Mouse (Mus musculus) MEL (cell line): ENCODE results near the gene Klhdc8b. TPM values are rescaled to one million over a fixed set of nuclear protein-coding genes. Genes with fewer than 3 reads are reported as not detected.

Experiments
- DNase-seq: peaks from one replicate; pipeline ENCODE4 v3.0.0; 2011; ENCODE audit warnings: low read depth, low spot score
- H3K27ac ChIP-seq: 2 replicates; pipeline ENCODE4 v1.5.1; 2012; ENCODE audit warnings: low read depth, mild to moderate bottlenecking, control low read depth, low read length, moderate library complexity; ENCODE audit not compliant: control insufficient read depth
- H3K27me3 ChIP-seq, 2 experiments: fragments of 150-350 bp in 1 of 2; sonication (generic) in 1 of 2; 2 replicates each; pipeline ENCODE4 v1.6.1; 2012; ENCODE audit warnings: low read length in 2 of 2, mild to moderate bottlenecking in 2 of 2, improper control_type of control experiment in 1 of 2, moderate library complexity in 1 of 2; ENCODE audit not compliant: insufficient read depth in 2 of 2, control insufficient read depth in 1 of 2
- H3K36me3 ChIP-seq, 2 experiments: 2 replicates each; pipeline ENCODE4 v1.6.1; 2012 to 2014; ENCODE audit warnings: low read length in 2 of 2, improper control_type of control experiment in 1 of 2, inconsistent platforms in 1 of 2, mild to moderate bottlenecking in 1 of 2; ENCODE audit not compliant: insufficient read depth in 2 of 2, control insufficient read depth in 1 of 2
- H3K4me1 ChIP-seq, 2 experiments: fragments of 150-350 bp in 1 of 2; sonication (generic) in 1 of 2; 2 replicates each; pipeline ENCODE4 v1.6.1; 2012; ENCODE audit warnings: low read length in 2 of 2, improper control_type of control experiment in 1 of 2, mild to moderate bottlenecking in 1 of 2; ENCODE audit not compliant: insufficient read depth in 2 of 2, control insufficient read depth in 1 of 2
- H3K4me3 ChIP-seq, 2 experiments: fragments of 150-350 bp in 1 of 2; sonication (generic) in 1 of 2; 2 replicates each; pipeline ENCODE4 v1.5.1; 2012; ENCODE audit warnings: low read depth in 2 of 2, low read length in 2 of 2, mild to moderate bottlenecking in 2 of 2, moderate library complexity in 2 of 2, control low read depth in 1 of 2, improper control_type of control experiment in 1 of 2; ENCODE audit not compliant: control insufficient read depth in 1 of 2, insufficient read depth in 1 of 2
- H3K79me2 ChIP-seq: 2 replicates; pipeline ENCODE4 v1.6.1; 2012; ENCODE audit warnings: mild to moderate bottlenecking, low read length, moderate library complexity; ENCODE audit not compliant: control insufficient read depth, poor library complexity, insufficient read depth
- H3K9ac ChIP-seq: 2 replicates; pipeline ENCODE4 v1.6.1; 2012; ENCODE audit warnings: low read depth, mild to moderate bottlenecking, control low read depth, low read length, moderate library complexity; ENCODE audit not compliant: control insufficient read depth, poor library complexity, severe bottlenecking
- H3K9me3 ChIP-seq: fragments of 150-350 bp; sonication (generic); replicated peaks from 2 replicates; pipeline ENCODE4 v1.6.1; 2012; ENCODE audit warnings: mild to moderate bottlenecking, low read length, improper control_type of control experiment, moderate library complexity; ENCODE audit not compliant: insufficient read depth
- BHLHE40 ChIP-seq: IDR thresholded peaks from 2 replicates; pipeline ENCODE4 v1.6.1; 2012; ENCODE audit warnings: low read depth, mild to moderate bottlenecking, inconsistent platforms, low read length, improper control_type of control experiment, borderline replicate concordance
- CHD1 ChIP-seq: IDR thresholded peaks from 2 replicates; pipeline ENCODE4 v1.6.1; 2012; ENCODE audit warnings: low read depth, mild to moderate bottlenecking, inconsistent platforms, low read length, improper control_type of control experiment
- CTCF ChIP-seq, 3 experiments: IDR thresholded peaks in 2 of 3; conservative IDR thresholded peaks in 1 of 3; 2 replicates each; pipeline ENCODE4 v1.5.1; 2011 to 2012; ENCODE audit warnings: low read length in 3 of 3, low read depth in 2 of 3, mild to moderate bottlenecking in 2 of 3, improper control_type of control experiment in 1 of 3, inconsistent platforms in 1 of 3, mixed read lengths in 1 of 3, moderate library complexity in 1 of 3; ENCODE audit not compliant: control insufficient read depth in 1 of 3, insufficient read depth in 1 of 3, poor library complexity in 1 of 3, severe bottlenecking in 1 of 3
- E2F4 ChIP-seq: IDR thresholded peaks from 2 replicates; pipeline ENCODE4 v1.6.1; 2011; ENCODE audit warnings: low read depth, low read length, improper control_type of control experiment, borderline replicate concordance
- ELF1 ChIP-seq: IDR thresholded peaks from 2 replicates; pipeline ENCODE4 v1.6.1; 2014; ENCODE audit warnings: low read depth, mild to moderate bottlenecking, inconsistent platforms, low read length, improper control_type of control experiment, moderate library complexity
- EP300 ChIP-seq, 2 experiments: IDR thresholded peaks; 2 replicates each; pipeline ENCODE4 v1.6.1; 2011; ENCODE audit warnings: improper control_type of control experiment in 2 of 2, low read length in 2 of 2, low read depth in 1 of 2, mild to moderate bottlenecking in 1 of 2
- GABPA ChIP-seq: IDR thresholded peaks from 2 replicates; pipeline ENCODE4 v1.6.1; 2012; ENCODE audit warnings: low read depth, mild to moderate bottlenecking, inconsistent platforms, low read length, improper control_type of control experiment, moderate library complexity
- HCFC1 ChIP-seq: IDR thresholded peaks from 2 replicates; pipeline ENCODE4 v1.6.1; 2012; ENCODE audit warnings: low read depth, mild to moderate bottlenecking, inconsistent platforms, low read length, improper control_type of control experiment, moderate library complexity
- KAT2A ChIP-seq: conservative IDR thresholded peaks from 2 replicates; pipeline ENCODE4 v1.6.1; 2012; ENCODE audit warnings: low read depth, low read length, improper control_type of control experiment, inconsistent platforms
- MAX ChIP-seq: IDR thresholded peaks from 2 replicates; pipeline ENCODE4 v1.6.1; 2011; ENCODE audit warnings: low read length, improper control_type of control experiment
- MAZ ChIP-seq: IDR thresholded peaks from 2 replicates; pipeline ENCODE4 v1.6.1; 2012; ENCODE audit warnings: low read depth, mild to moderate bottlenecking, inconsistent platforms, low read length, improper control_type of control experiment
- MXI1 ChIP-seq: IDR thresholded peaks from 2 replicates; pipeline ENCODE4 v1.6.1; 2011; ENCODE audit warnings: mild to moderate bottlenecking, low read depth, low read length, improper control_type of control experiment
- NELFE ChIP-seq: IDR thresholded peaks from 2 replicates; pipeline ENCODE4 v1.6.1; 2011; ENCODE audit warnings: low read depth, low read length, improper control_type of control experiment
- NRF1 ChIP-seq: IDR thresholded peaks from 2 replicates; pipeline ENCODE4 v1.6.1; 2014; ENCODE audit warnings: low read depth, mild to moderate bottlenecking, inconsistent platforms, low read length, improper control_type of control experiment, moderate library complexity; ENCODE audit not compliant: poor library complexity, insufficient read depth, severe bottlenecking
- POLR2A ChIP-seq, 2 experiments: IDR thresholded peaks; 2 replicates each; pipeline ENCODE4 v1.6.1; 2011 to 2012; ENCODE audit warnings: low read length in 2 of 2, mild to moderate bottlenecking in 2 of 2, control low read depth in 1 of 2, improper control_type of control experiment in 1 of 2, low read depth in 1 of 2, moderate library complexity in 1 of 2; ENCODE audit not compliant: control insufficient read depth in 1 of 2, insufficient read depth in 1 of 2, poor library complexity in 1 of 2
- POLR2AphosphoS5 ChIP-seq: IDR thresholded peaks from 2 replicates; pipeline ENCODE4 v1.6.1; 2012; ENCODE audit warnings: low read depth, borderline replicate concordance, mild to moderate bottlenecking, inconsistent platforms, low read length, moderate library complexity, mixed read lengths
- RAD21 ChIP-seq: IDR thresholded peaks from 2 replicates; pipeline ENCODE4 v1.6.1; 2011; ENCODE audit warnings: mild to moderate bottlenecking, low read depth, low read length, improper control_type of control experiment
- RCOR1 ChIP-seq: IDR thresholded peaks from 2 replicates; pipeline ENCODE4 v1.6.1; 2012; ENCODE audit warnings: low read depth, mild to moderate bottlenecking, inconsistent platforms, low read length, improper control_type of control experiment
- SIN3A ChIP-seq: IDR thresholded peaks from 2 replicates; pipeline ENCODE4 v1.6.1; 2012; ENCODE audit warnings: low read length, improper control_type of control experiment, inconsistent platforms
- SMC3 ChIP-seq: IDR thresholded peaks from 2 replicates; pipeline ENCODE4 v1.6.1; 2011; ENCODE audit warnings: low read depth, low read length, improper control_type of control experiment
- TCF12 ChIP-seq: IDR thresholded peaks from 2 replicates; pipeline ENCODE4 v1.6.1; 2014; ENCODE audit warnings: low read depth, mild to moderate bottlenecking, inconsistent platforms, low read length, improper control_type of control experiment, moderate library complexity
- UBTF ChIP-seq: IDR thresholded peaks from 2 replicates; pipeline ENCODE4 v1.6.1; 2012; ENCODE audit warnings: low read depth, mild to moderate bottlenecking, inconsistent platforms, low read length, improper control_type of control experiment, moderate library complexity, borderline replicate concordance; ENCODE audit not compliant: insufficient read depth
- USF2 ChIP-seq, 2 experiments: IDR thresholded peaks; 2 replicates each; pipeline ENCODE4 v1.6.1; 2011 to 2012; ENCODE audit warnings: improper control_type of control experiment in 2 of 2, low read length in 2 of 2, borderline replicate concordance in 1 of 2, inconsistent platforms in 1 of 2, low read depth in 1 of 2, mild to moderate bottlenecking in 1 of 2; ENCODE audit not compliant: insufficient read depth in 1 of 2
- ZMIZ1 ChIP-seq: IDR thresholded peaks from 2 replicates; pipeline ENCODE4 v1.6.1; 2012; ENCODE audit warnings: low read depth, mild to moderate bottlenecking, inconsistent platforms, low read length, improper control_type of control experiment, moderate library complexity
- polyA plus RNA-seq, 2 experiments: library from polyadenylated mRNA; stranded (reverse) in 1 of 2; unstranded in 1 of 2; fragments of >175 nt in 1 of 2; fragments of >200 nt in 1 of 2; gene quantifications; 2 replicates each; pipeline versions ENCODE4 v1.2.1 to v1.2.4; 2012; ENCODE audit warnings: low replicate concordance in 2 of 2, low read depth in 1 of 2; ENCODE audit not compliant: insufficient read length in 2 of 2, insufficient read depth in 1 of 2, missing spikeins in 1 of 2
- total RNA-seq: library from RNA; depleted of rRNA; stranded (reverse); fragments of 300-350 nt; gene quantifications from 2 replicates; pipeline ENCODE4 v1.2.3, GENCODE M21; 2012

Klhdc8b gene
- total and polyA plus RNA-seq, 3 experiments, result 57.3 to 77.2 (median 71.9) TPM

DNA sequence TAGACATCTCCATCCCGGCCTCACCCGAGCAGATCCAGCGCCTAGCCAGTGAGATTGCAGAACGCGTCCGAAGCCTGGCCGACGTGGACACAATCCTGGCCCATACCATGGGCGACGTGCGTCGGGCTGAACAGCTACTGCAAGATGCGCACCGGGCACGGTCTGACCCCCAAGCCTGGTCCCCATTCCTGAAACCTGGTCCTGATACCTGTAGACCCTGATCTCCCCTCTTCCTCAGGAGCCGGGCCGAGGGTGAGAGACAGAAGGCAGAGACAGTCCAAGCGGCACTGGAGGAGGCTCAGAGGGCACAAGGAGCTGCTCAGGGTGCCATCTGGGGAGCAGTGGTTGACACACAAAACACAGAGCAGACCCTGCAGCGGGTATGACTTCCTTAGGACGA is 27.8 kb upstream of the Klhdc8b start:
- Histone ChIP-seq H3K27me3 (no peaks in the 10 kb centered on the region), H3K36me3 (peaks cover 5 to 14% of the 10 kb centered on the region in 2 experiments; a peak in 3 of 4 replicates), H3K9me3 (no peaks in the 10 kb centered on the region), H3K79me2 (peaks cover 23% of the 10 kb centered on the region), H3K4me3 (no peak overlapping the region), H3K4me1 (peaks cover 4 to 9% of the 10 kb centered on the region in 2 experiments), H3K27ac (no peak overlapping the region), H3K9ac (no peak overlapping the region)
- DNase-seq, result no peak
- no peak for TF ChIP-seq ZMIZ1
- TF ChIP-seq TCF12, result no peak
- TF ChIP-seq GABPA, result no peak
- no peak for TF ChIP-seq UBTF
- no peak for TF ChIP-seq RCOR1
- no peak for TF ChIP-seq RAD21
- TF ChIP-seq ELF1, result no peak
- no peak for TF ChIP-seq MXI1
- no peak for TF ChIP-seq POLR2AphosphoS5
- no peak for TF ChIP-seq BHLHE40
- TF ChIP-seq KAT2A, result no peak
- TF ChIP-seq HCFC1, result no peak
- no peak for TF ChIP-seq USF2 (IDR thresholded peaks at IDR 0.05; ENCODE audit: borderline replicate concordance in 1 of 2, insufficient read depth in 1 of 2, low read depth in 1 of 2, low read length in 2 of 2)
- TF ChIP-seq SMC3, result no peak
- no peak for TF ChIP-seq MAX
- TF ChIP-seq POLR2A (IDR thresholded peaks at IDR 0.05; ENCODE audit: control insufficient read depth in 1 of 2, insufficient read depth in 1 of 2, low read depth in 1 of 2, low read length in 2 of 2, poor library complexity in 1 of 2), result no peak
- TF ChIP-seq E2F4, result no peak
- TF ChIP-seq NRF1, result no peak
- TF ChIP-seq NELFE, result no peak

DNA sequence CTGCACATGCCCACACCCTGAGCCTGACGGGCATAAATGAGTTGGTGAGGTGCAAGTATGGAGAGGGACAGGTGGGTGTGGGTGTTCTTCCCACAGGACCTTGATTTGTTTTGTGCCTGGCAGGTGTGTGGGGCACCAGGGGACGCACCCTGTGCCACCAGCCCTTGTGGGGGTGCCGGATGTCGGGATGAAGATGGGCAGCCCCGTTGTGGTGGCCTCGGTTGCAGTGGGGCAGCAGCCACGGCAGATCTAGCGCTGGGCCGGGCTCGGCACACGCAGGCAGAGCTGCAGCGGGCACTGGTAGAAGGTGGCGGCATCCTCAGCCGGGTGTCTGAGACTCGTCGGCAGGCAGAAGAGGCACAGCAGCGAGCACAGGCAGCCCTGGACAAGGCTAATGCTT is 27.0 kb upstream of the Klhdc8b start:
- no peaks in the 10 kb centered on the region for H3K27me3 ChIP-seq
- no peak overlapping the region for H3K9ac ChIP-seq
- DNase-seq, result no peak
- TF ChIP-seq MAZ, result no peak
- TF ChIP-seq SIN3A, result no peak
- TF ChIP-seq CHD1, result no peak
- no peak for TF ChIP-seq ZMIZ1
- no peak for TF ChIP-seq POLR2AphosphoS5
- no peak for TF ChIP-seq GABPA
- TF ChIP-seq KAT2A, result no peak
- no peak for TF ChIP-seq RCOR1
- no peak for TF ChIP-seq E2F4
- no peak for TF ChIP-seq EP300 (IDR thresholded peaks at IDR 0.05; ENCODE audit: low read depth in 1 of 2, low read length in 2 of 2)
- no peak for TF ChIP-seq MXI1
- no peak for TF ChIP-seq CTCF (IDR thresholded peaks at IDR 0.05 in 2 of 3, conservative IDR thresholded peaks at IDR 0.05 in 1 of 3; ENCODE audit: control insufficient read depth in 1 of 3, insufficient read depth in 1 of 3, low read depth in 2 of 3, low read length in 3 of 3, poor library complexity in 1 of 3, severe bottlenecking in 1 of 3)
- no peak for TF ChIP-seq NRF1
- TF ChIP-seq, all 39 proteins: peak for 0
- Histone ChIP-seq H3K79me2 (peaks cover 23% of the 10 kb centered on the region), H3K4me3 (no peak overlapping the region), H3K4me1 (peaks cover 4 to 9% of the 10 kb centered on the region in 2 experiments), H3K9me3 (no peaks in the 10 kb centered on the region), H3K36me3 (peaks cover 5 to 8% of the 10 kb centered on the region in 2 experiments; a peak in 3 of 4 replicates), H3K27ac (no peak overlapping the region)
